Mouse (Mus musculus): Measurements from ENCODE around the gene Chmp6.

DNA sequence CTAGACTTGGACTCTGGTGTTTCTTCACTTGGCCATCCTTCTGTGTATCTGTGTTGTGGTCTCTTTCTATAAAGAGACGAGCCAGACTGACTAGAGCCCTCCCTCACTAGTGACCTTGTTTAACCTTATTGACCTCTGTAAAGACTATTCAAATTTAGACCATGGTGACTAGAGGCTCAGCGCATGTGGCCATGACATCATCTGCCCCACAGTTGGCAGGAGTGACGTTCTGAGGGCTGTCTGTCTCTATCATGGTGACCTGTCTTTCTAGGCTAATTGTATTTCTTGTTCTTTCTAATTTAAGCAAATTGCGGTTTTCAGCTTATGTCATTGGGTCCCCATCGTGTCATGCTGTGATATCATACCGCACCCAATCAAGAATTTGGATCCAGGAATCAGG, 38.1 kb downstream of the Chmp6 start:
- no peak for TF ChIP-seq CTCF (IDR thresholded peaks at IDR 0.05)
- no peak for TF ChIP-seq EP300 (IDR thresholded peaks at IDR 0.05)

All from lung, postnatal 0 days (tissue).